Mouse (Mus musculus) brown adipose tissue, adult 24 weeks (tissue): ENCODE results near the gene Fsd1. TPM values are rescaled to one million over a fixed set of nuclear protein-coding genes. Genes with fewer than 3 reads are reported as not detected.

ENCODE experiments used
- H3K27ac ChIP-seq: fragments of 200-500 bp; replicated peaks from 2 replicates; pipeline ENCODE4 v1.5.1; 2012; ENCODE audit warnings: low read depth, mild to moderate bottlenecking, low read length
- H3K4me1 ChIP-seq: fragments of 200-500 bp; 2 replicates; pipeline ENCODE4 v1.6.1; 2012; ENCODE audit warnings: low read length, mixed read lengths; ENCODE audit not compliant: control insufficient read depth, insufficient read depth, insufficient read length
- H3K4me3 ChIP-seq: fragments of 200-500 bp; 2 replicates; pipeline ENCODE4 v1.5.1; 2012; ENCODE audit warnings: low read depth, mild to moderate bottlenecking, low read length, moderate library complexity; ENCODE audit not compliant: insufficient read depth
- polyA plus RNA-seq: library from polyadenylated mRNA; stranded (reverse); fragments of >200 nt; gene quantifications from 2 replicates; pipeline ENCODE4 v1.2.4, GENCODE M21; 2012; ENCODE audit not compliant: missing spikeins, insufficient read depth, insufficient read length

Gene Fsd1
- polyA plus RNA-seq, 1 experiment: 0.59 TPM

DNA sequence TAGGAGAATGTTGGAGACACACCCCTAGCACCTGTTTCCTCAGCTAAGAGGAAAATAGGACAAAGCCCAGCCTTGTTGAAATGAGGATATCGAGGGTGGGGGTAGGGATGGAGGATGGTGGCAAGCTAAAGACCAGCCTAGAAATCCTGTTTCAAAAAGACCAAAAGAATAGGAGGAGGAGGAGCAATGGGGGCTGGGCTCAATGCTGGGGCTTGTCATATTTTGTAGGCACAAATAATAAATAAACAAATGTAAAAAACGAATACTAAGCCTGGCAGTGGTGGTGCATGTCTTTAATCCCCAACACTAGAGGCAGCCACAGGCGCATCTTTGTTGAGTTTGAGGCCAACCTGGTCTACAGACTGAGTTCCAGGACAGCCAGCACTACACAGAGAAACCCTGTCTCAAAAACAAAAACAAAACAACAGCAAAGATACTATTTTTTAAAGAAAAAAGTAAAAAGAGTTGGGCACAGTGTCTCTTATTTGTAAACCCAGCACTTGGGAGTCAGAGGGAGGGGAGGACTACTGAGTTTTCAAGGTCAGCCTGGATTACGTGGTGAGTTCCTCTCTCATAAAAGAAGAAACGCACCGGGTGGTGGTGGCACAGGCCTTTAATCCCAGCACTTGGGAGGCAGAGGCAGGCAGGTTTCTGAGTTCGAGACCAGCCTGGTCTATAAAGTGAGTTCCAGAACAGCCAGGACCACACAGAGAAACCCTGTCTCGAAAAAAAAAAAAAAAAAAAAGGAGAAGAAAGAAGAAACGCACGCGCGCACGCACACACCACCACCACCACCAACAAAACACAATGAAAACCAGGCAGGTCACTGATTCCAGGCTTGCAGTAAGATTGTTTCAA is 28.4 kb upstream of the Fsd1 start:
- H3K4me1 ChIP-seq: no peaks in the 10 kb centered on the region; the same call in 1 of the 2 replicates
- H3K27ac ChIP-seq: peak overlapping the region; percentile 65
- H3K4me3 ChIP-seq: peak overlapping the region; percentile 51

DNA sequence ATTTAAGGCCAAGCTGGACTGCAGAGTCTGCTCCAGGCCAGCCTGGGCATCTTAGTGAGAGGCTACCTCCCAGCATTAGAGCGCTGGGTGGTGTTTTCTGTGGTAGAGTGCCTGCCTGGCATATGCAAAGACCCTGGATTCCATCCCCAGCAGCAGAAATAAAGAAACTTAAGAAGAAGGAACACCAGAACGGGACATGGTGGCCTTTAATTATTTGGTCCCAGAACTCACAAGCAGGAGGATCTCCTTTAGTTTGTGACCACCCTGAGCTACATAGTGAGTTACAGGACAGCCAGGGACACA is 27.8 kb upstream of the Fsd1 start:
- Histone ChIP-seq H3K4me3 (peak overlapping the region; percentile 51), H3K4me1 (no peaks in the 10 kb centered on the region; the same call in 1 of the 2 replicates), H3K27ac (peak overlapping the region; percentile 65)

- H3K4me1 ChIP-seq: no peaks in the 10 kb centered on the region; the same call in 1 of the 2 replicates
These were observed 27.2 kb upstream of the Fsd1 start, which contains the start of gene Yju2 for GRCm38 (mm10) chr17:55958918-55959728. TSS of gene Yju2 (plus strand) at chr17:55959099.

DNA sequence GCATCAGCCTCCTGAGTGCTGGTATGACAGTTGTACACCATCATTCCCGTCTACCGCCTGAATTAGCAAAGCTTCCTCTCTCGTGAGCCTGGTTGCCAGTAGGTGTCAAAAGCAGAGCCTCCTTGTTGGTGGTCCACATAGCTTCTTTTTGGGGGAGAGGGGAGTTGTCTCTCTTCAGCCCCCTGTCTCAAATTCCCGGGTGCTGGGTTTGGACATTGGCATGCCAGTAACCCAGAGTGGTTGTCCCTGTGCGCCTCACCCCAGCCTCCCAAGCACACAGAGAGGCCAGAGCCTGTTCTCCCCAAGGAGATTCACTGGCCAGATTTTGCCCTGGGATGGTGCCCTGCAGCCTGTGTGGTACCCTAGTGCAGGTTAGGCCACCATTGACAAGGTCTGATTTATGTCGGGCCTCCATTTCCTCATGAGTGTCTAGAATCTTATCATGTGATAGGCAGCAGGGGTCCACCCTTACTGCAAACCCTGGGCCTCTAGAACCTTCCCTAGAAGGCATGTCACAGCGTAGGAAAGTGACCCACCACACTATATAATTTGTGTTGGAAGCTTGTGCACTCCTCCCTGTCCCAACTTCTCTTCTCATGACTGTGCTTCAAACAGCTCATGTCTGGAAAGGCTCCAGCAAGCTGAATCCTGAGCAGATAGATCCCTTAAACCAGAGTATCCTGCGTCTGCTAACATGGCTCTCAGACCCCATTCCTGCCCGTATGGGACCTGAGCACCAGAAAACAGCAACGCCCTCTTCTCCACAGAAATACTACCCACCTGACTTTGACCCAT is 26.2 kb upstream of the Fsd1 start:
- Histone ChIP-seq H3K4me1 (no peaks in the 10 kb centered on the region; the same call in 1 of the 2 replicates), H3K4me3 (peak overlapping the region; percentile 46), H3K27ac (no peak overlapping the region; the same call in 1 of the 2 replicates)

More at GRCm38 (mm10) chr17:55958918-55959728, 27.2 kb upstream of the Fsd1 start, which contains the start of gene Yju2:
- peak within 1 kb of the TSS; percentile 70 for H3K4me3 ChIP-seq
- peak within 1 kb of the TSS; percentile 98 for H3K27ac ChIP-seq

DNA sequence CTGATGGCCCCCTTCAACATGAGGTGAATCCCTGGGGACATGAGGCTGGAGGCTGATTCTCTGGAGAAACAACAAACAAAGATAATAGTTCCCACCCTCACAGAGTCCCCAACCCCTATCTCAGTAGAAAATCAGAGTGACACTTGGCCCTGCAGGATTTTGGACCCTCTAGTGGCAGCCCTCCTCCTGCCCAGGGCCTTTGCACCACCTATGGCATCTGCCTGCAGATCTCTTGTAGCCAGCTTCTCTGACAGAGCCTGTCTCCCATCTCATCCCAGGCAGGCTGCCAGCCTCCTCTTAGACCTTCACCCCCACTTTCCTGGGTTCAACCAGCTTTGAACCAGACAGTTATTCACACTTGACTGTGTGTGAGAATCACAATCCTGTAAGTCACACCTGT is 25.5 kb upstream of the Fsd1 start:
- H3K27ac ChIP-seq: no peak overlapping the region

DNA sequence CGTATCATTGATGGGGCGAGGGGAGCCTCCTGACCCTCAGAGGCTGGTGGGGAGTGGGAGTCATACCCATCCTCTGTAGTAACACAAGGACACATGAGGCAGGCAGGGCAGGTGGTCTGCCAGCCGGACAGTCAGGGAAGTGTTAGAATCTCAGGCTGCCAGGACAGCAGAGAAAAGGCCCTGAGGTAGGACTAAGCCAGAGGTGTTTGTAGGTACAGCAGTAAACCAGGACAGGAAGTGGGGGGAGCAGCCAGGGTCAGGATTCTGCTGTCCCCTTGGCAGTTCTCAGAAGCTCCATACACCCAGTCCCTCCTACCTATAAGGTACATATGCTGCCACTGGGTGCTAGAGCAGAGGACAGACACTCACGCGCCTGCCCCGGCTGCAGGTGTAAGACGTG is 24.7 kb upstream of the Fsd1 start:
- Histone ChIP-seq H3K4me3 (no peak overlapping the region), H3K4me1 (no peaks in the 10 kb centered on the region; the same call in 1 of the 2 replicates), H3K27ac (no peak overlapping the region)

More for the DNA sequence above, 25.5 kb upstream of the Fsd1 start:
- Histone ChIP-seq H3K4me3 (no peak overlapping the region), H3K4me1 (no peaks in the 10 kb centered on the region; the same call in 1 of the 2 replicates)

DNA sequence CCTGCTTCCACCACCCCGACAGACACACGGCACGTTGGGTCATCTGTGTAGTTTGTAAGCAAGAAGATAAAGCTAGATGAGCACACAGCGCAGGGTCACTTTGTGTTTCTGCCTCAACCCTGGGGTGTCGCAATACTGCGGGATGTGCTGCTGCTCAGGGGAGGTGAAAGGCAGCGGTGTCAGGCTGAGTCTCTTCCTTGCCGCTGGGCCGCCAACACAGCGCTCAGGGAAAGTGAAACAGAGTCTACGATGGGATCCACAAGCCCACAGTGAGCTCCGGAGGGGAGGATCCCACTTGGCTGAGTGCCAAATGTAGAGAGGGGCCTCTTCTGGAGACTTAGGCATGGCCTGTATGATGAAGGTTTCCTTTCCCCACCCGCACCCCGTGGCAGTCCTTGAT is 23.1 kb upstream of the Fsd1 start:
- Histone ChIP-seq H3K4me1 (peaks cover 4% of the 10 kb centered on the region; the same call in 1 of the 2 replicates), H3K27ac (no peak overlapping the region), H3K4me3 (no peak overlapping the region)

GRCm38 (mm10) chr17:55964496-55964895 is 21.8 kb upstream of the Fsd1 start:
- Histone ChIP-seq H3K4me1 (peaks cover 4% of the 10 kb centered on the region; the same call in 1 of the 2 replicates), H3K4me3 (no peak overlapping the region), H3K27ac (no peak overlapping the region)

DNA sequence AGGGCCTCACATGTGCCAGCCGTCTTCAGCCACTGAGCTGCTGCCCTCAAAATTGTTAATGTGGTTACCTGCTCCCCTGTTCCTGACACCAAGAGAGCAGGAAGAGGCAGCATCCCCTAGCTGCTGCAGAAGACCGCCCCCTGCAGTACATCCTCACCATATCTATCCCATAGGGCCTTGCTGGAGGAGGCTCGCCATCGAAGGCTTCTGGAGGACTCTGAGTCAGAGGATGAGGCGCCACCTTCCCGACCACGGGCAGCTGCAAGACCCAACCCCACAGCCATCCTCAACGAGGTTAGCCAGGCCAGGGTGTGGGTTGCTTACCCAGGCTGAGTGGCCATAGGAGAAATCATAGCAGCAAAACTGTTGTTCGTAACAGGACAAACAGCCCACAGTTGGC is 21.3 kb upstream of the Fsd1 start:
- Histone ChIP-seq H3K4me1 (0 out of 2 replicates have a peak, but pooled peaks cover 4% of the 10 kb centered on the region), H3K27ac (no peak overlapping the region), H3K4me3 (no peak overlapping the region)

GRCm38 (mm10) chr17:55967186-55967585 is 19.1 kb upstream of the Fsd1 start:
- Histone ChIP-seq H3K27ac (no peak overlapping the region), H3K4me3 (no peak overlapping the region), H3K4me1 (peaks cover 7% of the 10 kb centered on the region; the same call in 1 of the 2 replicates)

GRCm38 (mm10) chr17:55968210-55968609 is 18.1 kb upstream of the Fsd1 start:
- peaks cover 7% of the 10 kb centered on the region; the same call in 1 of the 2 replicates for H3K4me1 ChIP-seq
- H3K27ac ChIP-seq: no peak overlapping the region
- no peak overlapping the region for H3K4me3 ChIP-seq

DNA sequence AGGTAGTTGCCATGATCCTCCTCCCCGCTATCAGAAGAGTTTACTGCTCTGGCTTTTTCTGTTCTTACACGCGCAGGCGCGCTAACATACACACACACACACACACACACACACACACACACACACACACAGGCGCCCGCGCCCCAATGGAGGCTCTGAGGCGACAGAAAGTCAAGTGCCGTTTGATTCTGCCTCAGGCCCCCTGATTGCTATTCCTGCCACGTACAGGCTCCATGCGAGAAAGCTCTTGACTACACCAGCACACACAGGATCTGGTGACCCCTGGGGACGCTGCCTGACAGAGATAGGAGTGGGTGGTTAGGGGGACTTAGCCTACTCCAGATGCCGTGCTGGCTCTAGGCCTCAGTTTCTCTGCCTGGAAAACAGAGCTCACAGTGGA is 16.7 kb upstream of the Fsd1 start:
- no peak overlapping the region for H3K27ac ChIP-seq
- H3K4me3 ChIP-seq: no peak overlapping the region
- H3K4me1 ChIP-seq: peaks cover 7% of the 10 kb centered on the region; the same call in 1 of the 2 replicates

- H3K4me1 ChIP-seq: peaks cover 7% of the 10 kb centered on the region; the same call in 1 of the 2 replicates
- peak within 1 kb of the TSS; percentile 50 for H3K4me3 ChIP-seq
- no peak within 1 kb of the TSS for H3K27ac ChIP-seq
These were observed 16.1 kb upstream of the Fsd1 start, which contains the start of gene Shd for GRCm38 (mm10) chr17:55969966-55970891. TSS of gene Shd (plus strand) at chr17:55970467.

- Histone ChIP-seq H3K4me1 (peaks cover 7% of the 10 kb centered on the region; the same call in 1 of the 2 replicates), H3K27ac (no peak overlapping the region), H3K4me3 (no peak overlapping the region)
These were observed 14.9 kb upstream of the Fsd1 start for GRCm38 (mm10) chr17:55971453-55971852.
